Mouse (Mus musculus) embryo, embryonic 10 days (tissue): ENCODE data around the gene Gon7.
A peak's percentile ranks its signal among the peaks of the same experiment; 100 is the strongest.

Source experiments
- DNase-seq: peaks from one replicate; pipeline ENCODE4 v3.0.0-alpha.2; 2015; ENCODE audit warnings: low spot score

The Gon7 gene

DNA sequence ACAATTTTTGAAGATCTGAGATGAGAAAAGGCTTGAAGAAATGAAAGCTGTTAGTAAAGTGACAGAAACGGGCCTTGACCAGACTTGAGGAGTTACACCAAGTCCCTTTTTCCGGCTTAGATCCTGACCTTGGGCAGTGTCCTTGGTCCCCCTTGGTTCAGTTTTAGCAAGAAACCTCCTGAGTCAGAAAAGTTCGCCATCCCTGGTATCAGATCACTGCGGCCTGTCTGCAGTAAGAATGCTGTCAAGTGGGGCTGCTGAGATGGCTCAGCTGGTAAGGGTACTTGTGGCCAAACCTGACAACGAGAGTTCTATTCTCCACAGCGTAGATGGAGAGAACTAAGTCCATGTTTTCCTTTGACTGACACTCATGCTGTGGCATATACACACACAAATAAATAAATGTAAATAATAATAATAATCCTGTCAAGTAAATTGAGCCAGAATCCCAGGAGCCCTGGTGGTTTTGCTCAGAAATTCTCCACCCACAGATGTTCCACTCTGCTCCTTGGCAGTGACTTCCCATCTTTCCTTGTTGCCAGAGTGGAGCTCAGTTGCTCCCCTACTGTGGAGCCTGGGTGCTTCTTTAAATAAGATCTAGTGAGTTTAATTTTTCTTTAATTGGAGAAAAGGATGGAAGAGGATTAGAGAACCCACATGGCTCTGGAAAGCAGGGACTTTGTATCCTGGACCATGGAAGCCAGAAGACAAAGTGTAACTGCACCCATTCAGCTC lies 51.5 kb downstream of the Gon7 start:
- DNase-seq = no peak

DNA sequence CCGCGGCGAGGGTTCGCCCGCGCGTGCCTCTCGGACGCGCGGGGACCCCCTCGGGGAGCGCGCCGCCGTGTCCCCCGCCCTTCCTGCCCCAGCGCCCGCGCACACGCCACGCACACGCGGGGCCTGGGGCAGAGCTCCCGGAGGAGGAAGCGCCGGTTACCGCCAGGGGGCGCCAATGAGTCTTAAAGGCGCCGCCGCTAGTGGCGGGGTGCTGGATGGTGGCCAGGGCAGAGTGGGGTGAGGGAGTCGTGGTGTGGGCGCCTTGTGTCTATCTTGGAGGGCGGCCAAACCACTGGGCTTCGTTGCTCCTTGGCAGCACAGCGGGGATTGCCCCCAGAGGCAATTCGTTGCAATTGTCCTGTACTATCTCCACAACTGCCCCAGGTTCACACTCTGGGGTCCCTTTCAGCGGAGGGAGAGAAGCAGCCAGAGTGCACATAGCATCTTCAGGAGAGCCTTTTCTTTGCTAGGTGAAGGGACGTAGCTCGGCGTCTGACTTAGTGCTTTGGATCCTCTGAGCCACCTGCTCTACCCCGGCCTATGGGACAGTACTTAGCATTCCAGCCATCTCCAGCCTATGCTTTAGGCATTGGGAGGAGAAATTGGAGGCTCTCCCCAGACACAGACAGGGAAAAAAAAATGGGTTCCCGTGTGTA lies 52.3 kb downstream of the Gon7 start:
- peak; percentile 74 for DNase-seq

DNA sequence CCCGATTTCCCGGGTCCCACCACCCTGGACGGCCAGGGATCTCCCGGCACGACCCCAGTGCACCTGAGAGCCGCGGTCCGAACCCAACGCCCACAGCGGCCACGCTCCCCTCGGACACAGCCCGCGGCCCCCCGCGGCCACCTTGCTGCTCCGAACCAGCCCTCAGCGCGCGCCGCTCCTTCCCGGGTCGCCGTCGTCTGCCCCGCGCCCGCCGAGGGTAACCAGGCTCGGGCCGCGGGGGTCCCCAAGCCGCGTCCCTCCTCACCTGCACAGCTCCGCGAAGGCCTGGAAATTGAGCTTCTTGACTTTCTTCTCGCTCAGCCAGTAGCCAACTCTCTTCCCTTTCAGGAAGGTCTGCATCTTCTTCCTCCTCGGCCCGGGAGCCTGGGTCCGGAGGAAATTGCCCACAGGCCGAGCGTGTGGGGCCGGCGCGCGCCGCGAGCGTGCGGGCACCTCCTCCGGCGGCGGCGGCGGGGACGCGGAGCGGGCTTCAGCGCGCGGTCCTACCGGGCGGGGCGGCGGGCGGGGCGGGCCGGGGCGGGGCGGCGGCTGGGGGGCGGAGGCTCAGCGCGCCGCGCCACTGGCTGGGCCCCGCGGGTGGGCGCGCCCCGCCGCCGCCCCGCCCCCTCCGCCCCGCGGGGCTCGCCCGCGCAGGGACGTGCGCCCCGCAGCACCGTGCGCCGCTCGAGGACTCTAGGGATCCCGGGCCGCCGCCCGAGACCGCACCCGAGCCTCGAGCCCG lies 53.0 kb downstream of the Gon7 start, which contains the start of gene Itpk1:
Gene Itpk1 (minus strand): TSS at position 474 of the 742 bp plus-strand sequence.
- peak; percentile 58 for DNase-seq

DNA sequence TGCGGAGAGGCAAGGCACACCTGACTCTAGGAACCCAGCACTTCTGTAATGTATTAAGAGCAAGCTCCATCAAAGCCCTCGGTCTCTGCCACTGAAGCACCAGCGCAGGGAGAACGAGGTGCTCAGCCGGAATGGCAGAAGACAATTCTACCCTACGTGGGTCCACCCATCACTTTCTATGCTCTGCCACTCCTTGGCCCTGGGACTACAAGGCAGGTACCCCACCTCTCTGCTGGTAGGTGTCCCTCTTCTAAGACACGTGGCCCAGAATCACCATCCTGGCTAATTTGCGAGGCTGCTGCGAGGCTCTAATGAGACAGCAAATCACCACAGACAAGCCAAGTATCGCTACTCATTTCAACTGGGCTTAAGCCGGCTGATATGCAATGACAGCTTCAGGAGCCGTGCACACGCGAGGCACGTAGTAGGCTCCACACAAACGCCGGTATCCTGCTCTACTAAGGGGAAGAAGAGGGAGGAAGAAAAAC lies 53.6 kb downstream of the Gon7 start:
- no peak for DNase-seq

DNA sequence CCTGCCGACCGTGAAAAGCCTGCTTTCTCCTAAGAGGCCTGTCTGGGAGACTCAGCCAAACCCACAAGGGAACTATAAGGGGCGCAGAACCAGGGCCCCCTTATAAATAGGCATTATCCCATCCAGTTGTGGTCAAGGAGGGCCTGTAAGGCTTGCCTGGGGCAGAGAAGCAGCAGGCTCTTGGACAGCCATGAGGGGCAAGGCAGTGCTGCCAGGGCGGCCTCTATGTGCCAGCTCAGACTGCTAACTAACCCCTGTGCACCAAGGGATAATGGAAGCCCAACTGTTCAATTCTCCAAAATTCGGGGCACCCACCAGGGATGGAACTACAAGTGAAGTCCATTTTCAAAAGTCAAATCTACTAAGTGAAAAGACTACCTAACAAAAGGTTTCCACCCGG lies 54.2 kb downstream of the Gon7 start:
- no peak for DNase-seq
